Mouse (Mus musculus) intestine, postnatal 0 days (tissue): Measurements from ENCODE around the gene Fggy. TPM values are rescaled to one million over a fixed set of nuclear protein-coding genes. Genes with fewer than 3 reads are reported as not detected.

Source experiments
- ATAC-seq: fragments of 200-750 bp; cut with Nextera tagmentation; 2 replicates; pipeline ENCODE4 v1.8.0; 2017; ENCODE audit warnings: mild to moderate bottlenecking, moderate TSS enrichment, moderate library complexity
- H3K27ac ChIP-seq: fragments of 300-500 bp; sonication (generic); 2 replicates; pipeline ENCODE4 v1.5.1; 2014; ENCODE audit warnings: mild to moderate bottlenecking, low read depth, low read length, moderate library complexity
- H3K27me3 ChIP-seq: fragments of 300-500 bp; sonication (generic); replicated peaks from 2 replicates; pipeline ENCODE4 v1.6.1; 2014; ENCODE audit warnings: low read length, mixed read lengths; ENCODE audit not compliant: control insufficient read depth, insufficient read depth
- H3K36me3 ChIP-seq: fragments of 300-500 bp; sonication (generic); 2 replicates; pipeline ENCODE4 v1.6.1; 2014; ENCODE audit warnings: mild to moderate bottlenecking, moderate library complexity; ENCODE audit not compliant: control insufficient read depth, insufficient read depth
- H3K4me1 ChIP-seq: fragments of 300-500 bp; sonication (generic); replicated peaks from 2 replicates; pipeline ENCODE4 v1.6.1; 2014; ENCODE audit warnings: antibody characterized with exemption, low read length, mixed read lengths; ENCODE audit not compliant: control insufficient read depth, insufficient read depth
- H3K4me2 ChIP-seq: fragments of 300-500 bp; sonication (generic); replicated peaks from 2 replicates; pipeline ENCODE4 v1.6.1; 2014; ENCODE audit warnings: low read depth, mild to moderate bottlenecking, moderate library complexity
- H3K4me3 ChIP-seq: fragments of 300-500 bp; sonication (generic); 2 replicates; pipeline ENCODE4 v1.5.1; 2014; ENCODE audit warnings: low read depth, low read length
- H3K9ac ChIP-seq: fragments of 300-500 bp; sonication (generic); 2 replicates; pipeline ENCODE4 v1.6.1; 2014; ENCODE audit warnings: mild to moderate bottlenecking, low read depth, low read length
- H3K9me3 ChIP-seq: fragments of 300-500 bp; sonication (generic); 2 replicates; pipeline ENCODE4 v1.6.1; 2016; ENCODE audit warnings: mixed run types; ENCODE audit not compliant: control insufficient read depth
- CTCF ChIP-seq: sonication (generic); IDR thresholded peaks from 2 replicates; pipeline ENCODE4 v1.5.1; 2016; ENCODE audit warnings: low read depth, mild to moderate bottlenecking, control low read depth, antibody characterized with exemption, moderate library complexity
- WGBS: fragments of 180-500 bp; shearing (Covaris S2); extraction: QIAGEN DNeasy Blood & Tissue Kit; methylation state at CpG from one replicate; pipeline ENCODE4 v1.1.7; 2014; 5-methylcytosine and 5-hydroxymethylcytosine counted together
- polyA plus RNA-seq: library from polyadenylated mRNA; unstranded; fragments of >200 nt; fragmentation: Nextera tagmentation; extraction: Ambion mirVana; gene quantifications from 2 replicates; pipeline ENCODE4 v1.2.1, GENCODE M21; 2015

Fggy gene
- polyA plus RNA-seq, 1 experiment from 2014 or later, result 9.9 TPM

- Histone ChIP-seq H3K4me1 (no peaks in the 10 kb centered on the region), H3K27ac (no peak overlapping the region), H3K9ac (no peak overlapping the region), H3K4me2 (no peak overlapping the region), H3K36me3 (no peaks in the 10 kb centered on the region), H3K9me3 (no peaks in the 10 kb centered on the region), H3K4me3 (no peak overlapping the region), H3K27me3 (no peaks in the 10 kb centered on the region)
- no peak for ATAC-seq
- TF ChIP-seq CTCF, result no peak
- 81% methylated on average over 6 of the region's 6 CpGs for WGBS
These were observed 92.7 kb downstream of the Fggy start for GRCm38 (mm10) chr4:95649980-95650379.

- Histone ChIP-seq H3K4me3 (no peak overlapping the region), H3K27ac (no peak overlapping the region), H3K9ac (no peak overlapping the region), H3K9me3 (no peaks in the 10 kb centered on the region), H3K4me2 (no peak overlapping the region), H3K27me3 (no peaks in the 10 kb centered on the region), H3K36me3 (no peaks in the 10 kb centered on the region), H3K4me1 (no peaks in the 10 kb centered on the region)
- TF ChIP-seq CTCF, result no peak
- no peak for ATAC-seq
- WGBS, result 71% methylated on average over 6 of the region's 6 CpGs
These were observed 94.7 kb downstream of the Fggy start for GRCm38 (mm10) chr4:95652044-95652443.

- ATAC-seq, result no peak
These were observed 96.1 kb downstream of the Fggy start for GRCm38 (mm10) chr4:95653296-95653912.

GRCm38 (mm10) chr4:95653913-95654301 lies 96.6 kb downstream of the Fggy start:
- ATAC-seq, result no peak
- TF ChIP-seq CTCF, result no peak

More at GRCm38 (mm10) chr4:95653296-95653912, 96.1 kb downstream of the Fggy start:
- no peak for TF ChIP-seq CTCF
- H3K4me1 ChIP-seq, result no peaks in the 10 kb centered on the region
- H3K27ac ChIP-seq, result no peak overlapping the region
- WGBS, result 66% methylated on average over 4 of the region's 4 CpGs
- H3K9ac ChIP-seq, result no peak overlapping the region
- H3K27me3 ChIP-seq, result no peaks in the 10 kb centered on the region
- H3K4me2 ChIP-seq, result no peak overlapping the region
- no peaks in the 10 kb centered on the region for H3K9me3 ChIP-seq
- H3K4me3 ChIP-seq, result no peak overlapping the region
- H3K36me3 ChIP-seq, result no peaks in the 10 kb centered on the region

GRCm38 (mm10) chr4:95659024-95659423 lies 101.7 kb downstream of the Fggy start:
- H3K4me1 ChIP-seq, result no peaks in the 10 kb centered on the region
- no peaks in the 10 kb centered on the region for H3K36me3 ChIP-seq
- H3K9me3 ChIP-seq, result no peaks in the 10 kb centered on the region
- no peak overlapping the region for H3K4me2 ChIP-seq
- H3K4me3 ChIP-seq, result no peak overlapping the region
- no peak for ATAC-seq
- 42% methylated on average over 3 of the region's 3 CpGs for WGBS
- TF ChIP-seq CTCF, result no peak
- no peak overlapping the region for H3K9ac ChIP-seq
- H3K27me3 ChIP-seq, result no peaks in the 10 kb centered on the region
- H3K27ac ChIP-seq, result no peak overlapping the region

More at GRCm38 (mm10) chr4:95653913-95654301, 96.6 kb downstream of the Fggy start:
- 53% methylated on average over 4 of the region's 4 CpGs for WGBS
- Histone ChIP-seq H3K9ac (no peak overlapping the region), H3K4me3 (no peak overlapping the region), H3K4me2 (no peak overlapping the region), H3K9me3 (no peaks in the 10 kb centered on the region), H3K27ac (no peak overlapping the region), H3K4me1 (no peaks in the 10 kb centered on the region), H3K36me3 (no peaks in the 10 kb centered on the region), H3K27me3 (no peaks in the 10 kb centered on the region)

GRCm38 (mm10) chr4:95663596-95663995 lies 106.3 kb downstream of the Fggy start:
- no peaks in the 10 kb centered on the region for H3K4me1 ChIP-seq
- H3K9ac ChIP-seq, result no peak overlapping the region
- no peaks in the 10 kb centered on the region for H3K36me3 ChIP-seq
- no peaks in the 10 kb centered on the region for H3K9me3 ChIP-seq
- WGBS, result 81% methylated on average over 4 of the region's 4 CpGs
- no peak overlapping the region for H3K27ac ChIP-seq
- H3K4me3 ChIP-seq, result no peak overlapping the region
- no peak overlapping the region for H3K4me2 ChIP-seq
- ATAC-seq, result no peak
- no peak for TF ChIP-seq CTCF
- H3K27me3 ChIP-seq, result no peaks in the 10 kb centered on the region

- Histone ChIP-seq H3K9ac (no peak overlapping the region), H3K9me3 (no peaks in the 10 kb centered on the region), H3K4me3 (no peak overlapping the region), H3K27me3 (no peaks in the 10 kb centered on the region), H3K4me1 (no peaks in the 10 kb centered on the region), H3K27ac (no peak overlapping the region), H3K36me3 (no peaks in the 10 kb centered on the region), H3K4me2 (no peak overlapping the region)
- WGBS, result 74% methylated on average over 3 of the region's 3 CpGs
- ATAC-seq, result no peak
- no peak for TF ChIP-seq CTCF
These were observed 107.0 kb downstream of the Fggy start for GRCm38 (mm10) chr4:95664327-95664726.
